Mouse (Mus musculus) limb, embryonic 14.5 days (tissue): ENCODE measurements around the gene Lpar6. TPM values are rescaled to one million over a fixed set of nuclear protein-coding genes. Genes with fewer than 3 reads are reported as not detected.

Experiments
- ATAC-seq: fragments of 200-750 bp; cut with Nextera tagmentation; 2 replicates; pipeline ENCODE4 v1.8.0; 2017; ENCODE audit warnings: low read depth, moderate number of reproducible peaks, moderate TSS enrichment; ENCODE audit not compliant: low FRiP score
- DNase-seq: peaks from one replicate; pipeline ENCODE4 v3.0.0-alpha.2; 2015; ENCODE audit warnings: low spot score
- H3K27ac ChIP-seq: fragments of 300-500 bp; sonication (generic); replicated peaks from 2 replicates; pipeline ENCODE4 v1.5.1; 2014; ENCODE audit warnings: low read depth, mild to moderate bottlenecking, low read length, moderate library complexity, mixed read lengths
- H3K27me3 ChIP-seq: fragments of 300-500 bp; sonication (generic); 2 replicates; pipeline ENCODE4 v1.6.1; 2014; ENCODE audit warnings: low read length, mixed read lengths; ENCODE audit not compliant: control insufficient read depth, insufficient read depth
- H3K36me3 ChIP-seq: fragments of 300-500 bp; sonication (generic); 2 replicates; pipeline ENCODE4 v1.6.1; 2014; ENCODE audit warnings: mild to moderate bottlenecking, low read length, moderate library complexity, mixed read lengths; ENCODE audit not compliant: control insufficient read depth, insufficient read depth
- H3K4me1 ChIP-seq: fragments of 300-500 bp; sonication (generic); 2 replicates; pipeline ENCODE4 v1.6.1; 2014; ENCODE audit warnings: antibody characterized with exemption, low read length, mixed read lengths; ENCODE audit not compliant: control insufficient read depth, insufficient read depth
- H3K4me2 ChIP-seq: fragments of 300-500 bp; sonication (generic); replicated peaks from 2 replicates; pipeline ENCODE4 v1.6.1; 2014; ENCODE audit warnings: low read depth, mild to moderate bottlenecking, low read length, moderate library complexity; ENCODE audit not compliant: severe bottlenecking
- H3K4me3 ChIP-seq: fragments of 300-500 bp; sonication (generic); replicated peaks from 2 replicates; pipeline ENCODE4 v1.5.1; 2014; ENCODE audit warnings: low read length
- H3K9ac ChIP-seq: fragments of 300-500 bp; sonication (generic); 2 replicates; pipeline ENCODE4 v1.6.1; 2014; ENCODE audit warnings: mild to moderate bottlenecking, low read depth, low read length, moderate library complexity; ENCODE audit not compliant: severe bottlenecking
- H3K9me3 ChIP-seq: fragments of 300-500 bp; sonication (generic); 2 replicates; pipeline ENCODE4 v1.6.1; 2016; ENCODE audit warnings: low read length; ENCODE audit not compliant: control insufficient read depth
- POLR2A ChIP-seq: fragments of 200-500 bp; IDR thresholded peaks from 2 replicates; pipeline ENCODE4 v1.8.0; 2012; ENCODE audit warnings: inconsistent platforms, mild to moderate bottlenecking, moderate library complexity, borderline replicate concordance; ENCODE audit not compliant: insufficient read depth, insufficient read length; ENCODE audit errors: extremely low read depth
- WGBS: fragments of 180-500 bp; shearing (Covaris S2); extraction: QIAGEN DNeasy Blood & Tissue Kit; methylation state at CpG from one replicate; pipeline ENCODE4 v1.1.7; 2014; 5-methylcytosine and 5-hydroxymethylcytosine counted together
- microRNA counts: library from miRNA; unstranded; fragments of <30 nt; microRNA quantifications from one replicate; lab custom pipeline; 2016
- microRNA-seq: library from miRNA; unstranded; fragments of <30 nt; microRNA quantifications from one replicate; pipeline ENCODE4, GENCODE M21; 2016
- polyA plus RNA-seq, 2 experiments: library from polyadenylated mRNA; depleted of rRNA in 1 of 2; stranded (reverse) in 1 of 2; unstranded in 1 of 2; fragments of >200 nt; fragmentation: Nextera tagmentation in 1 of 2; extraction: Ambion mirVana in 1 of 2; gene quantifications; 2 replicates each; pipeline versions ENCODE4 v1.2.1 to v1.2.3; 2012 to 2014

Gene Lpar6
- polyA plus RNA-seq, 2 experiments, result 9.2 to 12.6 TPM

- WGBS, result 86% methylated on average over 3 of the region's 3 CpGs
- Histone ChIP-seq H3K27me3 (no peaks in the 10 kb centered on the region), H3K36me3 (peaks cover 15% of the 10 kb centered on the region), H3K9me3 (peaks cover 12% of the 10 kb centered on the region; the same call in 1 of the 2 replicates), H3K4me1 (no peaks in the 10 kb centered on the region), H3K27ac (no peak overlapping the region), H3K4me2 (no peak overlapping the region), H3K4me3 (no peak overlapping the region), H3K9ac (no peak overlapping the region)
- ATAC-seq (no peak), DNase-seq (no peak)
- TF ChIP-seq POLR2A, result no peak
Measured at GRCm38 (mm10) chr14:73266166-73266565, 28.5 kb downstream of the Lpar6 start.

- H3K4me1 ChIP-seq, result no peaks in the 10 kb centered on the region
- H3K36me3 ChIP-seq, result no peaks in the 10 kb centered on the region
- no peak overlapping the region for H3K4me2 ChIP-seq
- H3K27me3 ChIP-seq, result no peaks in the 10 kb centered on the region
- WGBS, result 61% methylated on average over 5 of the region's 5 CpGs
- no peak for ATAC-seq
- no peak for TF ChIP-seq POLR2A
- H3K27ac ChIP-seq, result no peak overlapping the region
- H3K4me3 ChIP-seq, result no peak overlapping the region
- no peak overlapping the region for H3K9ac ChIP-seq
- no peaks in the 10 kb centered on the region for H3K9me3 ChIP-seq
- DNase-seq, result no peak
Measured at GRCm38 (mm10) chr14:73271807-73272206, 34.1 kb downstream of the Lpar6 start.

- no peak for DNase-seq
- no peak for ATAC-seq
- Histone ChIP-seq H3K36me3 (no peaks in the 10 kb centered on the region; the same call in none of the 2 replicates), H3K27me3 (no peaks in the 10 kb centered on the region), H3K4me3 (no peak overlapping the region), H3K4me1 (no peaks in the 10 kb centered on the region), H3K4me2 (no peak overlapping the region), H3K9ac (no peak overlapping the region), H3K9me3 (no peaks in the 10 kb centered on the region), H3K27ac (no peak overlapping the region)
- WGBS, result 81% methylated on average over 6 of the region's 6 CpGs
- TF ChIP-seq POLR2A, result no peak
Measured at GRCm38 (mm10) chr14:73279096-73279495, 41.4 kb downstream of the Lpar6 start.

GRCm38 (mm10) chr14:73280996-73281395 is 43.3 kb downstream of the Lpar6 start:
- ATAC-seq (no peak), DNase-seq (peak; percentile 6)
- H3K9ac ChIP-seq, result no peak overlapping the region
- 15% methylated on average over 1 of the region's 1 CpGs for WGBS
- no peak for TF ChIP-seq POLR2A
- H3K9me3 ChIP-seq, result no peaks in the 10 kb centered on the region
- H3K36me3 ChIP-seq, result no peaks in the 10 kb centered on the region; the same call in none of the 2 replicates
- no peak overlapping the region for H3K4me3 ChIP-seq
- H3K27ac ChIP-seq, result no peak overlapping the region
- H3K4me1 ChIP-seq, result no peaks in the 10 kb centered on the region
- no peak overlapping the region for H3K4me2 ChIP-seq
- H3K27me3 ChIP-seq, result no peaks in the 10 kb centered on the region

GRCm38 (mm10) chr14:73289915-73290314 is 52.2 kb downstream of the Lpar6 start:
- 68% methylated on average over 2 of the region's 2 CpGs for WGBS
- no peak overlapping the region for H3K9ac ChIP-seq

GRCm38 (mm10) chr14:73292434-73292833 is 54.7 kb downstream of the Lpar6 start:
- Histone ChIP-seq H3K4me2 (no peak overlapping the region), H3K27ac (no peak overlapping the region), H3K9me3 (no peaks in the 10 kb centered on the region), H3K9ac (no peak overlapping the region), H3K4me1 (no peaks in the 10 kb centered on the region), H3K27me3 (no peaks in the 10 kb centered on the region), H3K36me3 (no peaks in the 10 kb centered on the region), H3K4me3 (no peak overlapping the region)
- TF ChIP-seq POLR2A, result no peak
- no peak for ATAC-seq
- DNase-seq, result no peak
- 14% methylated on average over 1 of the region's 1 CpGs for WGBS

More at GRCm38 (mm10) chr14:73289915-73290314, 52.2 kb downstream of the Lpar6 start:
- no peak for ATAC-seq
- Histone ChIP-seq H3K36me3 (no peaks in the 10 kb centered on the region), H3K27ac (no peak overlapping the region), H3K27me3 (no peaks in the 10 kb centered on the region), H3K4me3 (no peak overlapping the region), H3K4me2 (no peak overlapping the region), H3K9me3 (no peaks in the 10 kb centered on the region), H3K4me1 (no peaks in the 10 kb centered on the region)
- no peak for DNase-seq
- no peak for TF ChIP-seq POLR2A

MicroRNA genes within 50 kb of the gene (microRNA counts, 519-probe panel; counts per million panel counts)
- not detected for microRNA mmu-miR-687 (lab: Ali Mortazavi, UCI)

Small RNA genes within 50 kb of the gene (microRNA-seq; reads per million reads assigned to microRNA genes)
- gene Mir687, result not detected

Other genes starting within 250 kb of the Lpar6 start
- 0.20 and 0.34 TPM in 2 replicates for gene Cysltr2, start 188.8 kb upstream of the Lpar6 start, polyA plus RNA-seq (2012; rRNA removed)
- 0.36 TPM in 1 of 2 replicates, not detected in the other for gene Cysltr2, start 188.8 kb upstream of the Lpar6 start, polyA plus RNA-seq (2014; fragmentation: Nextera tagmentation; extraction: Ambion mirVana)
- gene Rcbtb2, start 114.9 kb upstream of the Lpar6 start, polyA plus RNA-seq (2012; rRNA removed), result 87.0 and 90.9 TPM in 2 replicates
- 98.8 and 111 TPM in 2 replicates for gene Rcbtb2, start 114.9 kb upstream of the Lpar6 start, polyA plus RNA-seq (2014; fragmentation: Nextera tagmentation; extraction: Ambion mirVana)
- gene Rb1, start 87.9 kb downstream of the Lpar6 start, polyA plus RNA-seq (2012; rRNA removed), result 14.9 and 15.6 TPM in 2 replicates
- gene Rb1, start 87.9 kb downstream of the Lpar6 start, polyA plus RNA-seq (2014; fragmentation: Nextera tagmentation; extraction: Ambion mirVana), result 29.6 and 31.0 TPM in 2 replicates
- gene Itm2b, start 147.4 kb downstream of the Lpar6 start, polyA plus RNA-seq (2012; rRNA removed), result 511 and 533 TPM in 2 replicates
- gene Itm2b, start 147.4 kb downstream of the Lpar6 start, polyA plus RNA-seq (2014; fragmentation: Nextera tagmentation; extraction: Ambion mirVana), result 971 and 997 TPM in 2 replicates